Mouse (Mus musculus) bone marrow, adult 2 months (tissue): Measurements from ENCODE around the gene Ankfn1.

ENCODE experiments used
- CTCF ChIP-seq: fragments of 200-500 bp; IDR thresholded peaks from 2 replicates; pipeline ENCODE4 v1.5.1; 2011; ENCODE audit warnings: low read length, control low read depth; ENCODE audit not compliant: control insufficient read depth, insufficient read depth
- POLR2A ChIP-seq: fragments of 200-500 bp; IDR thresholded peaks from 2 replicates; pipeline ENCODE4 v1.6.1; 2011; ENCODE audit warnings: low read depth, mild to moderate bottlenecking, control low read depth, low read length, borderline replicate concordance; ENCODE audit not compliant: control insufficient read depth

GRCm38 (mm10) chr11:89360895-89361294 is 416.6 kb downstream of the Ankfn1 start:
- no peak for TF ChIP-seq CTCF
- TF ChIP-seq POLR2A = no peak
